Mouse (Mus musculus) gastrocnemius, adult 18-20 months (tissue): ENCODE measurements around the gene Neu2. TPM values are rescaled to one million over a fixed set of nuclear protein-coding genes. Genes with fewer than 3 reads are reported as not detected.

Source experiments
- DNase-seq: peaks from one replicate; pipeline ENCODE4 v3.0.0; 2021; ENCODE audit warnings: low spot score
- total RNA-seq, 2 experiments: library from RNA; stranded (reverse); gene quantifications; 2 replicates each; pipeline ENCODE4 v1.2.3; 2021

The Neu2 gene
- total RNA-seq, 2 experiments from 2014 or later, result 16.8 to 19.4 TPM

DNA sequence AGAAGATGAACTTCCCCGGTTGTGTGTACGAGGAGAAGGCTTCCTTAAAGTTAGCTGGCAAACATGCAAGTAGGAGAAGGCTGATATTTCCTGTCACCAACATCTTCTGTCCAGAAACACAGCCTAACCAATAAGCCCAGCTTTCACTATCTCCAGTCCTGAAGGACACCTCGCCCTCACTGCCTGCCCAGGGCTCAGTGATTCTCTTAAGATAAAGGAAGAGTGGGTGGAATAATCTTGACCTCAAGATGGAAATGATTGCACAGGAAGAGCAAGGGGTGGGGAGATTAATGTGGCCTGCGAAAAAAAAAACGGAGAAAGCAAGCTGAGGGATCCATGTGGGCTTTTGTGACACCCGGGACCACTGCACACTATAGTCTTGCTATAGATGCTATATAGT is 136.1 kb downstream of the Neu2 start:
- no peak for DNase-seq

Other genes starting within 250 kb of the Neu2 start
- gene Efhd1, start 245.5 kb upstream of the Neu2 start, total RNA-seq, result 1 to 10 TPM; 3.4 to 6.1 TPM
- gene Gigyf2, start 182.9 kb upstream of the Neu2 start, total RNA-seq, result 10 to 100 TPM; 31.9 to 42.2 TPM
- gene Kcnj13, start 115.2 kb upstream of the Neu2 start, total RNA-seq, result under 1 TPM; 0.28 to 0.43 TPM
- not detected for gene Snorc, start 39.6 kb upstream of the Neu2 start, total RNA-seq
- under 1 TPM in 1 of 2 experiments, not detected in 1; 0.09 TPM for gene Ngef, start 64.0 kb downstream of the Neu2 start, total RNA-seq
- 1 to 10 TPM; 3.9 to 4.1 TPM for gene Inpp5d, start 110.4 kb downstream of the Neu2 start, total RNA-seq
- 10 to 100 TPM; 16.3 to 17.6 TPM for gene Atg16l1, start 246.0 kb downstream of the Neu2 start, total RNA-seq